Mouse (Mus musculus) forelimb bud, embryonic 11.5 days (tissue): Measurements from ENCODE around the gene Mpl.

ENCODE experiments used
- DNase-seq: peaks from one replicate; pipeline ENCODE4 v3.0.0-alpha.2; 2012; ENCODE audit warnings: low read depth, low spot score

Mpl gene

DNA sequence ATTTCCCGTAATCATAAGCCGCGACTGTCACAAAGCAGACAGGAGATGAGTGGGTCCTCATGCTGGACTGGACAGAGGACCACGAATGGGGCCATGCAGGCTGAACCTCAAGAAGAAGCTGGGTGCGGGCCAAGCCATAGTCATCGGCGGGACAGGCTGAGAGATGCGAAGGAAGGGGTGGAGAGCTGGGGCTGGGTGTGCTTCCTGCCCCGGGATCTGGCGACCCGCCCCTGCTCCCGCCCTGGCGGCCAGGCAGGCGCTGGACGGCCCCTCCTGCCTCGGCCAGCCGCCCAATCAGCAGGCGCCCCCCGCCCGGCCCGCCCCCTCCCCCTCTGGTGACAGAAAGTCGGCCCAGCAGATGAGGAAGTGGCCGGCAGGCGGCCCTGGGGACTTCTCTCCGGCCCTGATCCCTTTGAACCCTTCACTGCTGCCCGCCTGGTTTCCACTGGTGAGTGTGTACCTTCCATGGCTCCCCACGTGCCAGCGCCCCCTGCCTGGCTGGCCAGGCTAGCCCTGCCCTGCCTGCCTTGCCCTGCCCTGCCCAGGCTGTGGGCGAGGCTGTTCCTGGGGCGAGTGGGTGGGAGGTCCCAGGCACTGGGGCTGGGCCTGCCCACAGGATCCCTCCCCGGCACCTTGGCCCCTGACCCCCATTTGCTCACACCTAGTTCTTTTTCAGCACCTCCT, 29.4 kb downstream of the Mpl start, which contains the start of gene Elovl1:
Elovl1 (plus strand) TSS at position 326 of the 684 bp plus-strand sequence.
- peak; percentile 75 for DNase-seq

DNA sequence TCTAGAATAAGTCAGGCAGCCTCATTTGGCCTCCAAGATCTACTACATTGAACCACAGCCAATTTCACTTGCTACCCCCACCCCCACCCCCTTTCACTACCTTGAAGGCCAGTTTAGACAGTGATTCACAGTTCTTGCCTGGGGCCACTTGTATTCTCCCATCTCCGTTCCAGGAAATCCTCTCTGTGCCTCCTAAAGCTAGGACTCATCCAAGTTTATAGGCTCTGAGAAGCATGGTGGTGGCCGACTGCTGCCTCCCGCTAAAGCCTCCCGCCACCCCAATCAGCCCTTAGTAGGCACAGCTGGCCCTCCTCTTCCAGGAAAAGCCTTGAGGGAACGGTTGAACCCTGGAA, 29.9 kb downstream of the Mpl start:
- DNase-seq, result no peak

DNA sequence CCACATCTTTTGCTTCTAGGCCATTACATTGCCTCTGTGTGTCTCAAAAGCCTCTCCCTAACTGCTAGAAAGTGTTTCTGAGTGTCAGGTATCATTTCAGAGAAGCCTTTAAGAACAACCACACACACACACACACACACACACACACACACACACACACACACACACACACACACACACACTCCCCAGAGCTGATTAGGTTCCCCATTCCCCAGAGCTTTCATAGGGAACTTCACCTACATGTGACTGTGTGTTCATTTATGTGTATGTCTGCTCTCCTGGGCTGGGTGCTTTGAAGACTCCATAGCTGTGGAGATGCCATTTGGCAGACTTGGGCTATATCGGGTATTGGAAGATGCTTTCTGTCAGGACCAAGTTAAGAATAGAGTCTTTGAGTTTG, 31.9 kb downstream of the Mpl start:
- no peak for DNase-seq

DNA sequence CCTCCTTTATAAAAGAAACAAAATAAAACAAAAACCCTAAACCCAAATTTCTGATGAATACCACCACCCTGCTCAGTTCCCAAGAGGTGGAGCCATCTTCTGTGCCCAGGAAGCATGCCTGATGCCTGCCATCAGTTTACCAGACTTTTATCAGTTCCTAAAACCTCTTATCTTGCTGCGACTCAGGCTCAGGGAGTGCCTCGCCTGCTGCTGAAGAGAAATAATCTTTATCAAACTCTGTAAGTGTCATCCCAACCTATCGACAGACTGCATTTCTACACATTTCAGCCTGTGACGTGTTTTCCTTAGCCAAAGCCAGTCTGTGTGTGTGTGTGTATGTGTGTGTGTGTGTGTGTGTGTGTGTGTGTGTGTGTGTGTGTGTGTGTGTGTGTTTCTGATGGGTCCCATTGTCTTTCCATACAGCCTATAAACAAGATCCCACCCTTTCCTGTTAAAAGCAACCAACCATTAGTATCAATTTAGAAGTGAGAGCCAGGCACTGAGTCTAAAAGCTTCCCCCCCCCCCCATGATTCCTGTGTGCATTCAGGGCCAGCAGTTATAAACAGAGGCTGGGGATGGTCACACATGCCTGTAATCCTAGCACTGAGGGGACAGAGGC, 32.7 kb downstream of the Mpl start:
- DNase-seq, result no peak

DNA sequence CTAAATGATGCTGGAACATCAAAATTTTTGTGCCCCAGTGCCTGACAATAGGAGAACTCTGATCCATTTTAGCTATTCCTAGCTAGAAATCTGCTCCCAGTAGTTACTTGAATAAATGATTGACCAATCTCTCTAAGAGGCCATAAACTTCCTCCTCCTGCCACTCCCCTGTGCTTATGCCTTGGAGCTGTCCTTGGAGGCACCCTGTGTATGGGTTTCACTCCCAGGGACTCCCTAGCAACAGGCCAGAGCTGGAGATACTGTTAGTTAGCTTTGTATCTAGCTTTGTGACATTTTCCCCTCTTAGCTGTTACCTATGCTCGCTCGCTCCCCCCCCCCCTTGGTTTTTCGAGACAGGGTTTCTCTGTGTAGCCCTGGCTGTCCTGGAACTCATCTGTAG, 35.9 kb downstream of the Mpl start:
- DNase-seq, result no peak

DNA sequence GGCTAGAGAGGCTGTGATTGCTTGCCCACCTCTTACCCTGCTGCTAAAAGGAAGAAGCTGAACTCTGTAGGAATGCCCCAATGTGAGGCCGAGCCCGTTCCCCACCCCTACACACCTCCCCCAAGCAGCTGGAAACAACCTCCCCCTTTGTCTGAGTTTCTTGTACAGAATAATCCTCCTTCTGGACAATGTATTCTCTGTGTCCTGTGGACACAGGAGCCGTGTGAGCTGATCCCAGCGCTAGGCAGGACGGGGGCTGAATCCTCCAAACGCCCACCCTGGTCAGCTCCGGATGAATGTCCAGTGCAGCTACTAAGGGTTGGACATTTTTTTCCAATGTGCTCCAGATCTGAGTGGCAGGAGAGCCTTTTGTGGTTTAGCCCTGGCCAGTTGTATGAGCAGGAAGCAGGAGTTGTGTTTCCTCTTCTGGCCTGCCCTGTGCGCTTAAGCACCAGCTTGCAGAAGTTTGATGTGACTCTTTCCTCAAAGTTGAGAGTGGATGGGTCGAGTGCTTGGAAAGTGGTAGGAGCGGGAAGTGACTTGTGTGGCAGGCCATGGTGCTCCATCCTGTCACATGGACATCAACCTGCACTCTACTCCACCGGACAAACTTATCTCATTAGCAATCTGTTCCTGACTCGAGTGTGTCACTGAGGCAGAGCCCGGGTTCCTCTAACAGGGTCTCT, 40.1 kb downstream of the Mpl start:
- DNase-seq, result no peak

DNA sequence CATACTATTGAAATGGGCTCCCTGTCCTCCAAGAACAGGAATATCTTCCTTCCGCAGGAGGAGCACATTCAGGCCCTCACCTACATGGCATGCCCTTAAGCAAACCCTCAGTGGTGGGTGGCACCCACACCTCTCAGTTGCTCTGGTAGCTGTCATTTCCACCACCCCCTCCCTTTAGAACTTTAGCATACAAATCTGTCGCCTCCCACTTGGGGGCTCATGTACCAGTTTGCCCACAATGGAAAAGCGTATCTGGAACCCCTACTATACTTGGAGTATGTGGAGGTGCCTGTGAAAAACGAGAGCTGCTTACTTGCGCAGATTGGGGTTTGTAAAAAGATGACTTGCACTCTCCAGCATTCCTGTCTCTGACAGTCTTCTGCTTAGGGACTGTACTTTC, 41.0 kb downstream of the Mpl start:
- DNase-seq, result no peak

DNA sequence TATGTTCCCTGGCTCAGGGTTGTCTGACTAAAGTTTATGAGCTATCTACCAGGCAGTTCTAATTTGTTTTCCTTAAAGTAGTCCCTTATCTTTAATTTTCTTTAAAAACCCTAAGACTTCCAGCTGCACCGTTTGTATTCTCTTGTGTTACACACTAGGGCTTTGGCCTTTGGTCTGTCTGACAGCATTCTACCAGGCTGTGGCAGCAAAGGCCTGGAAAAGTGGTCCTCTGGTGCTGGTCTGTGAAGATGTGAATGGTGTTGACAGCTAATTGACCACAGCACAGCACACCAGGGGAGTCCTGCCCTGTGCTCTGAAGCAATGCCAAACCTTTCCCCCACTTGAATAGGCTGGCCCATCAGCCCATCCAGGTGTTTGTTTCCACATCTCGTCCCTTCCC, 41.5 kb downstream of the Mpl start:
- DNase-seq, result no peak

DNA sequence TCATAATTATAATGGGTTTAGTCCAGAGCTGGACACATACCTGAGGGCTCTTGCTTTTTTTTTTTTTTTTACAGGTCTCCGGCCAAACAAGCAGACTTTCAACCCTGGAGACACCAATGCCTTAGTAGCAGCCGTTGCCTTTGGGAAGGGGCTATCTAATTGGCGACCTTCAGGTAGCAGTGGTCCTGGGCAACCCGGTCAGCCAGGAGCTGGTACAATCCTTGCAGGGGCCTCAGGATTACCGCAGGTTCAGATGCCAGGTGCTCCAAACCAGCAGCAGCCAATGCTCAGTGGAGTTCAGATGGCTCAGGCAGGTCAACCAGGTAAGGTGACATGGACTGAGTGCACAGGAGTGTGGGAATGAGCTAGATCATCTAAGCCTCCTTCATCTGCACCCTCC, 43.8 kb downstream of the Mpl start:
- no peak for DNase-seq

DNA sequence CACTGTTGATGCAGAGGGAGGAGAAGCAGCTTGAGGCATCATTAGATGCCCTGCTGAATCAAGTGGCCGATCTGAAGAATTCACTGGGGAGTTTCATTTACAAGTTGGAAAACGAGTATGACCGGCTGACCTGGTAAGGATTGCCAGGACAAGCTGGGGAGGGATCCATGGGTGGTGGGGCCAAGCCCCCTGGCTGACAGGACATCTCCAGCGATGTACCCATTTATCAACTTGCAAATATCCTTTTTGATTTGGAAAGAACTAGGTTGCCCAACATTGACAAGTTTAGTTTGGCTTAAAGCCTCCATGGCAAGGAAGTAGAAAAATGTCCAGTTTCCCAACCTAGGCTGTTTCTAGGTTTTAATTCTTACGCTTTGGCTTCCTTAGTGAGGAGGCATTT, 46.4 kb downstream of the Mpl start:
- no peak for DNase-seq

DNA sequence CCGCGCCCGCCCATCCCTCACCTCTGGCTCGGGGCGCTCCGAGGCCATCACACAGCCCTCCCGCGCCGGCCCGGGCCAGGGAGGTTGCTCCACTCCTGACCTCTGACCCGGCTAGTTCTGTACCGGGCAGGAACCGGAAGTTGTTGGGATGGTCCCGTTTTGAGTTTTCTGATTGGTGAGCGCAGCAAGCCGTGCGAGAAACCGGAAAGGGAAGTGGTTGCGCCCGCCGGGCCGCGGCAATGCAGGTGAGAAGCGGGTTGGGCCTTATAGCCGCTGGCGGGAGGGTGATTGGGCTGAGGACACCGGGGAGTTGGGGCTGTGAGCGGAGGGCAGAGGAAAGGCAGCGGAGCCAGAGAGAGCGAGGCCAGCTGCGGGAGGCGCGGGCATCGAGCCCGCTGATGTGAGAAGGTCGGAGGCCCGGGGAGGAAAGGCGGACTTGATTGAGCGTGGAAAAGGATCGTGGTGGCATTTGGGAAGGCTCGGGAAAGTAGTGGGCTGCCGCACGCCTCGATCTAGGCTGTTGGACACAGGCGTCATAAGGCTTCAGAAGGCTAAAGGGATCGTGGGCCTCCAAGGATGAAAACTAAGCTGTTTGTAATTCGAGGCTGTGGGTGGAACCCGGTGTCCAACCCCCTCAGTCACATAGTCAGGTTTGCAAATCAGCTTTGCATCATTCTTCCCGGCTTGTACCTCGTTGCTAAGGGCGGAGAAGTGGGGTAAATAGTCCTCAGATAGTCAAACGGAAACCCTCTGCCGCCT, 48.0 kb downstream of the Mpl start, which contains the start of the genes Szt2 and Med8:
Szt2 (minus strand) TSS at position 132 of the 759 bp plus-strand sequence.
Med8 (plus strand) TSS at position 196 of the 759 bp plus-strand sequence.
- peak; percentile 92 for DNase-seq

DNA sequence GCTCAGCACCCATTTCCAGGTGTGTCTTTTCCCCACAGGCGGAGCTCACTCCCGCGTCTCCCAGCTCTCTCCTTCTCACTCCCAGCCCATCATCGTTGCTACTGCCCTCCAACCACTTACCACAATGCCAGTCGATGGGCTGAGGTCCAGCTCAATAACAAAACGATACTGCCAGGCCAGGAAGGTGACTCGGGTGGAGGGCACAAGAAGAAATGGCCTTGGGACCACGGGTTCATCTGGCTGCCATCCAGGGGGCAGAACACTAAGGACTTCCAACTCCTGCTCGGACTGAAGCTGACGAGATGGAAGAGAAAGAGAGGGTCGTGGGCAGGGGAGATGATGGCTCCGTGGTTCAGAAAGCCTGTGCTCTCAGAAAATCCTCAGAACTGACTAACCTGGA, 54.6 kb downstream of the Mpl start:
- no peak for DNase-seq

DNA sequence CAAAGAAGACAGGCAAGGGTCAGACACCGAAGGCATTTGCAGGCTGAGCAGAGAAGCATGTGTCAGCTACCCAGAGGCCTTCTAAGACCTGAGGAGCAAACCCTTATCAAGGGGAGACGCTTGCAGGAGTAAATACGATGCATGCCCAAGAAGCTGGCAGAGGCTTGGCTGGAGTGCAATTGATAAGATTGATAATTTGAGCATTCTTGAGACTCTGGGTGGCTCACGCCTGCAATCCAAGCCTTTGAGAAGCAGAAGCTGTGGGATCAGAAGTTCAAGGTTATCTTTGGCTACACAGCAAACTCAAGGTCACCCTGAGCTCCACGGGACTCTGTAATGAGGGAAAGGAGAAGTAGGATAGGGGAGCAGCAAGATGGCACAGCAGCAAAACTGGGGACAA, 55.4 kb downstream of the Mpl start:
- DNase-seq, result no peak

DNA sequence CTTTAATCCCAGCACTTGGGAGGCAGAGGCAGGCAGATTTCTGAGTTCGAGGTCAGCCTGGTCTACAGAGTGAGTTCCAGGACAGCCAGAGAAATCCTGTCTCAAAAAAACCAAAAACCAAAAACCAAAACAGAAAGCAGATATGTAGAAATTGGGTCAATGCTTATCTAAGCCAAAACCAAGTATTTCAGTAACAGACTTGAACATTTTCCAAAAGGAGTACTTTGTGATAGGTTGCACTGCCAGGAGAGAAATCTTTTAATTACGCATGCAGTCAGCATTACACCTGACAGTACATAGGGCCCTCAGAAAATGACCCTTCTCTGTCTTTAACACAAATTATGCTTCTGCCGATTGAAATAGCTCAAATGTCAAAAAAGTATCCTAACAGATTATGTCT, 55.9 kb downstream of the Mpl start:
- DNase-seq, result no peak

DNA sequence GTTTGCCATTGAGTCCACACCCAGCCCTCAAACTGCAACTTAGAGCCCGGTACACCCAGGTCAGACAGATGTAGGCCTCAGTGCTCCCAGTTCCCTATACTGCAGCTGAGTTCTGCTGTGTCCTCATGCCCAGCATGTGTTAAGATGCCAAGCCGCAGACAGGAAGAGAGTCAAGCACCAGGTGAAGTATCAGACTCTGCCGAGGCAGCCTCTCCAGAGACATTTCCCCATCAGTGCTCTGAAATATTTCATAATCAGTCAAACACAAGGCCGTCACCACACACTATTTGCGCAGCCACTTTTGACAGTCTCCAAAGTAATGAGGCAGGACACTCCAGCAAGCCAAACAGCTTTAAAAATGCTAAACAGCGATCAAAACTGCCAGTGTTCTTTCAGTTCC, 58.9 kb downstream of the Mpl start:
- no peak for DNase-seq

DNA sequence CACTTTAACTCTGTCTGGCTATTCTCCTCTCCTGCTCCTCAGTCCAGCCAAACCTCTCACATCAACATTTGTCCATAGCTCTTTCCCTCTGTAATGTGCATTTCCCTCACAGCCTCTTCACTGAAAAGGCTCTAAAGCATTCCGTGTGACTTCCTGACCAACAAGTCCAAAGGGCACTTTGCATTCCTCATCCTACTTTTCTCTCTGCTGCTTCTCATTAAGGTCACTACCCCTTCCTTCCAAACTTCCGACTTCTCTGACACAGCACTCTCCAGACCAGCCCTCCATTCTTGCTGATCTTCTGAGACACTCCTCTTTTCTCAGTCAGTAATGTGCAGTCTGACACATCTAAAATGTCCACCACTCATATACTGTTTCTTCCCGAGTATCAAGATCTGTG, 60.9 kb downstream of the Mpl start:
- DNase-seq, result no peak

DNA sequence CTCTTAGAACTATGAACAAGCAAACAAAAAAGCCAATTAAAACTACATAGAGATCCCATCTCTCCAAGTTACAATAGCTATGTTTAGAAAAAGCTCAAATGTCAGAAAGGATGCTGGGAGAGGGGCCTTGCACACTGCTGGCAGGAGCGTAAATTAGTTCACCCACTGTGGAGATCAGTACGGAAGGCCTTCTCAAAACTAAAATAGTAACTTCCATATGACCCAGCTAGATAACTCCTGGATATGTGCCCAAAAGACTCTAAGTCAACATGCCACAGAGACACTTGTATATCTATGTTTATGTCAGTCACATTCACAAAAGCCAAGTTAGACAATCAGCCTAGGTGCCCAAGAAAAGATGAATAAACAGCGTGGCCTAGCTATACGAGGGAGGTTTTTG, 62.0 kb downstream of the Mpl start:
- DNase-seq, result no peak

DNA sequence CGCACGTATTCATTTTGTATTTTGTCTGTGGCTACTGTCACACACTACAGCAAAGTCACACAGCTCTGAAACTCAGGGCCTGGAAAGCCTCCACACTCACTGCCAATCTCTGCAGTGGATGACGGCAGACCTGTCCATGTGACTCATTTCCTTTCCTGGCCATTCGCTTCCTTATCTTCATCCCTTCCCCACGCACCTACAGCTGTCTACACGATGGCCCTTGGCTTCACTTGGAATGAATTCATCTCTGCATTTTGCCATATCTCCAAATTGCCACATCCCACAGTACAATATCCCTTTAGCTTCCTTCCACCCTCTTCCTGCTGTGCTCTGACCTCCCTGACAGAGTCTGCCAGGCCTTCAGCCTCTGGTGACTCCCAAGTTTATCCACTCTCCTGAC, 62.8 kb downstream of the Mpl start:
- no peak for DNase-seq
